Mouse (Mus musculus): ENCODE data around the gene Idua.

Idua gene

GRCm38 (mm10) chr5:108719761-108720160, 59.6 kb downstream of the Idua start:
- DNase-seq (ENCODE audit: low read depth, low spot score): no peak

- no peak for DNase-seq (ENCODE audit: low read depth, low spot score)
Measured at GRCm38 (mm10) chr5:108724006-108724405, 63.9 kb downstream of the Idua start.

- DNase-seq (ENCODE audit: low read depth, low spot score): peak; percentile 12
Measured at GRCm38 (mm10) chr5:108726557-108727248, 66.6 kb downstream of the Idua start.

GRCm38 (mm10) chr5:108727425-108727824, 67.3 kb downstream of the Idua start:
- no peak for DNase-seq (ENCODE audit: low read depth, low spot score)
